Mouse (Mus musculus) layer of hippocampus, adult 8-10 months (tissue): Measurements from ENCODE around the gene Hoxa4. TPM values are rescaled to one million over a fixed set of nuclear protein-coding genes. Genes with fewer than 3 reads are reported as not detected.

Source experiments
- DNase-seq, 2 experiments: peaks; one replicate each; pipeline ENCODE4 v3.0.0; 2022; ENCODE audit warnings: low spot score in 2 of 2
- microRNA-seq, 2 experiments: library from miRNA; unstranded; fragments of <30 nt; microRNA quantifications; one replicate each; pipeline ENCODE4 v1.2.0; 2022
- total RNA-seq, 4 experiments: library from RNA; stranded (reverse); gene quantifications; 2 replicates each; pipeline ENCODE4 v1.2.4; 2022

Hoxa4 gene
- total RNA-seq, 4 experiments from 2014 or later, result not detected

DNA sequence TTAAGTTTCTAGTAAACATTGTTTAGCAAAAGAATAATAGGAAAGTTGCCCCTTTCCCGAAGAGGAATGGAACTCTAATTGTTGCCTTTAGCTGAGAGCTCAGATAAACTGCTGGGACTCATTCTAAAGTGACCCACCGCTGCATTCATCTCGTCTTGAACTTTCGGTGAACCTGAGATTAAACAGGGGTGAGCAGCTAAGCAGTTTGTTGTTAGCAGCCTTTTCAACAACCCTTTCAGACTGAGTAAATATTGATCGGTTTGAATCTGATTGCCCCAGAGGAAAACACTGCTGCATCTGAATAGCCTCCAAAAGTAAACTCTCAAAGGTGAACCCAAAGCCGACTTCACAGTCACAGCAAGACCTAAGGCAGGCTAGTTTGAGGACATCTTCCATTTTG, 38.3 kb downstream of the Hoxa4 start:
- no peak for DNase-seq

DNA sequence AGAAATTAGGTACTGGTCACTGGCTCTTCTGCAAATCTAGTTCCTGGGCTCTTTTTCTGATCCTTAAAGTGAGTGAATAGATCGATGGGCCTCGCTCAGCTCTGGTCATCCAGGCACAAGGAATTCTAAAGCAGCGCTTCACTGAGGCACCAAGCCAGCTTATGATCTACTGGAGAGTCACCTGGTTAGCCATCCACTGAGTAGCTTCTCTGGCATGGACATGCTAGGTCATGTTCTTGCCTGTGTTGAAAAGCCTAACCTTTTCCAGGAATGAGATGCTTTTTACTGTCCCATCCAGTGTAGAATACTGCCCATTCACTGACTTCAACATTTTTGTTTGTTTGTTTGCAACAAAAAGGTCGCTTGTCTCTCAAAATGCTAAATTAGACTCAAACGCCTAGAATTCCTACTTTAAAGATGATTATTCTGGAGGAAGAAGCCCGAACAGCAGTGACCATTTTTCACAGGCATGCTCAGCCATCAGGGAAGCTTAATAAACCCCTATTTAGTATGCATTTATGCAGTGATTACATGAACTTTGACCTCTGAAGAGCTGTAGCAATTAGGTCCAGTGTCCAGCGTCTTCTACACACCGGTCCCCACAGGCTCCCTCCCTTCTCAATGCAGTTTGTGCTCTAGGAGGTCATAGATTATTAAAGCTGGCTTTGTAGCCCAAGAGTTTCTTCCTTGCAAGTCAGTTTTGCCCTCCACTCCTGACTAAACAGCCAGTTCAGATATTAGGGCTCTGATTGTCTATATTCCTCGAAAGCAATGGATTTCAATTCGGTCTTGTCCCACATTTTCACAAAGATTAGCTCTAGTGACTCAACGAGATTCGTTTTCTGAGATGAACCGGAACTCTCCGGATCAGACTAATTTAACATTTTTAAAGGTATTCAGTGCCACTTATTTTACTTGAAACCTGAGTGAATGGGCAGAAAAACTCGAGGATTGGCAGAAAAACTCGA, 39.0 kb downstream of the Hoxa4 start:
- no peak for DNase-seq

DNA sequence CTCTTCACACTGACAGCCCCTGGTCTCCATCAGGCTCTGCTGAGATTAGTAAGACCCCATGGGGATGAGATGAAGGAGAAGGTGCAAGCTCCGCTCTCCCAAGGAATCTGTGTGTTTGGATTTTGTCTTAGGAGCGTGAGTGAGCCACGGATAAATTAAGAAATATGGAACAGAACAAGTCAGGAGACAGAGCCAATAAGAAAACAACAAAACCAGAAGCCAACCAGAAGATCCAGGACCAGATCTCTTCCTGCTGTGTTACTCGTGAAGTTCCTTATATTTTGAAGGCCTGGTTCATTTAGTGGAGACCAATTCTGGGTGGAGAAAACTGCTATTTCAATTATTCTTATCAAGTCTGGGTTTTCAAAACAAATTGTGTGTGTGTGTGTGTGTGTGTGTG, 40.0 kb downstream of the Hoxa4 start:
- DNase-seq, result no peak

DNA sequence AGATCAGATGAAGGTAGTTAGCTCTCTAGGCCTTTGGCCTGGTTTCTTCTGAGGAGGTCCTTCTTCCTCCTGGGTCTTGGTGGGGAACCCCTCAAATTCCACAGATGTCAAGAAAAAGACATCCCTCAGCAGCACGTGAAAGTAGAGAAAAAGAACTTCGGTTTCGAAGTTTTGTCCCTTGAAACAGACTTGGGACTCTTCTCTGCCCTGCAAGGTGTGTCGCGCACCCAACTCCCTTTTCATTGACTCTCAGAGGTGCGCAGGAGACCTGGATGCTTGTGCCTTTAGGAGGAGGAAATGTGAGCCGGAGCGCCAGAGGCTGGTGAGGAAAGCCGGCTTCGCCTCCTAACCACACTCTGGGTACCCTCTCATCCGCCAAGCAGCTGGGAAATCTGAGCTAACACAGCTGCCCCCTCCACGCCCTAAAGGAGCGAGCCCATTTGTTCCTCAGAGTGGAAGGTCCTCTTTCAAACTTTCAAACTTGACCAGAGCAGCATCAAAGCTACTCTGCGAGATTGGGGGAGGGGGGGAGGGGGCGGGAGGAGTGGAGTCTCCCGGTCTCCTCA, 41.1 kb downstream of the Hoxa4 start:
- no peak for DNase-seq

Small RNA genes within 50 kb of the gene (microRNA-seq; reads per million reads assigned to microRNA genes)
- gene Mir196b, result 2.0 to 3.8 reads per million in 2 experiments

Other genes with a start within 250 kb of the Hoxa4 start
- gene Skap2, start 179.2 kb downstream of the Hoxa4 start, total RNA-seq, result 10 to 100 TPM; 17.0 to 30.2 (median 25.6) TPM
- gene Hoxa1, start 33.4 kb downstream of the Hoxa4 start, total RNA-seq, result not detected
- gene Hoxa2, start 26.9 kb downstream of the Hoxa4 start, total RNA-seq, result not detected
- not detected for gene 5730596B20Rik, start 14.3 kb downstream of the Hoxa4 start, total RNA-seq
- not detected for gene Hoxa5, start 12.8 kb upstream of the Hoxa4 start, total RNA-seq
- gene Hoxa6, start 17.0 kb upstream of the Hoxa4 start, total RNA-seq, result not detected
- not detected for gene Hoxa3, start 21.6 kb upstream of the Hoxa4 start, total RNA-seq
- not detected for gene Gm28308, start 21.6 kb upstream of the Hoxa4 start, total RNA-seq
- not detected for gene Hoxa7, start 30.1 kb upstream of the Hoxa4 start, total RNA-seq
- gene Hoxa9, start 39.3 kb upstream of the Hoxa4 start, total RNA-seq, result not detected
- not detected for gene Hoxa10, start 49.1 kb upstream of the Hoxa4 start, total RNA-seq
- not detected for gene Hoxa11, start 54.1 kb upstream of the Hoxa4 start, total RNA-seq
- gene Hoxa13, start 69.1 kb upstream of the Hoxa4 start, total RNA-seq, result not detected
- gene Evx1, start 121.7 kb upstream of the Hoxa4 start, total RNA-seq, result not detected